Mouse (Mus musculus): Measurements from ENCODE around the gene Filip1.

The Filip1 gene

GRCm38 (mm10) chr9:79914276-79914675 is 98.4 kb downstream of the Filip1 start:
- no peak for DNase-seq (ENCODE audit: low read depth, low spot score)

DNA sequence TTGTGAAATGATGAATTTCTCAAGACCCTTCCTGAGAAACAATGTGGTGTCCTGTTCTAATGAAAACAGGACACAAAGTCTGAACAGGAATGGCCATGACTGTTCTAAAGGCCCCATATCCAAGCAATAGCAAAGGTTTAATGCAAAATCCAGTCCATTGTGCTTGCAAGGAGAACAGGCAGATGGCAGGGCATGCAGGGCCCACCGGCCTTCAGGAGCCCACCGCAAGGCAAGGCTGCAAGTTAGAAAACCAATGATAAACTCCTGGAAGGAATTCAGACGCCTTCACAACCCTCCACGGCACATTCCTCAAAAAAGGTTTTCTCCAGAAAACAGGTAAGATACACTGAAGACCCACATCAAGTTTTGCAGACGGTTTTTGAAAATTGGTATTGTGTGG is 99.7 kb downstream of the Filip1 start:
- no peak for DNase-seq (ENCODE audit: low read depth, low spot score)

DNA sequence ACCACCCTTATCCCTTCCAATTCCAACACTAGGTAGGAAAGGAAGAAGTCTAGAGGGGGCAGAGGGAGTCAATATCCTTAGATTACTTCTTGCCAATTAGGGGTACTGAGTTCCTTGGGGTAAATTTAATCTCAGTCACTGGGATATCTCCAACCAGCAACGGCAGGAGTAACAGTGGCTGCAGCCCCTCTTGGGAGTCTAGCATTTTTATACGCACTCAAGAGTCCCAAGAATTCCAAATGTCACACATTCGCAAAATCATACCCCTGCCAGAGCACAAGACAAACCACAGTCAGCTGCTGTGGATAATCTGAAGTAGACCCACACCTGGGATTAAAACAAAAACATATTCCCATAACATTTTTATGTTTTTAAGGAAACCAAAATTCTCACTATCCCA is 102.5 kb downstream of the Filip1 start:
- no peak for DNase-seq (ENCODE audit: low read depth, low spot score)

DNA sequence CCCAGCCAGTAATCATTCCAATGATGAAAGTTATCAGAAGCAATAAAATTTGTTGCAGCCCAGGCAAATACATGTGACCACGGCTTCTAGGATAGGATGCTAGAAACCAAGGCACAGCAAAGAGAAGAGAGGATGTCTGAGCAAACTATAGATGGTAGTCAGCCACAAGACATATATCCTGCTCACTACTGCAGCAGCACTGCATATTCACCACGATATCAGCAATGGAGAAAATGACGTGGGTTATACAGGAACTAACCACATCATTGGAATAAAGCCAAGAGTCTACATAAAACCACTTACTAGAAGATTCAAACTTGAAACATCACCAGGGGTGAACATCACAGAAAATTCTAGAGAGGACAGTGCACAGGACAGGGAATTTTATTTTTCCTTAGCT is 113.8 kb downstream of the Filip1 start:
- no peak for DNase-seq (ENCODE audit: low read depth, low spot score)

GRCm38 (mm10) chr9:79894665-79895064 is 118.0 kb downstream of the Filip1 start:
- no peak for DNase-seq (ENCODE audit: low read depth, low spot score)

GRCm38 (mm10) chr9:79893841-79894612 is 118.6 kb downstream of the Filip1 start:
- DNase-seq (ENCODE audit: low read depth, low spot score), result no peak

GRCm38 (mm10) chr9:79892183-79892582 is 120.5 kb downstream of the Filip1 start:
- no peak for DNase-seq (ENCODE audit: low read depth, low spot score)

DNA sequence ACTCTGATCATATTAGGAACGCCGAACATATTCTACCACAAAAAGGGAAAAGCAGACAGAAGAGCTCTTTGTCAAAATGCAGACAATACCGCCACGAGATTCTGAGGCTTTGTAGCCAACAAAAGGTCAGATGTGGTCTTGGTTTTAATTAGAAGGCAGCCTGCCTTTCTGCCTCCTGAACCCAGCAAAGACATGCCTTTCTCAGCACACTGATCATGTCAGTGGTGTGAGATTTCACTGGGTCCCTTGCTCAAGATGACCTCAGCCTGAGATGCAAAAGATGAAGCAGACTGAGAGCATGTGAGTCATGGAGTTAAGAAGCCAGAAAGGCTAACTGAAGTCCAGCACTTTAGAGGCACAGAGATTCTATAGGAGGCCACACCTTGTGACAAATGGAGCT is 122.2 kb downstream of the Filip1 start:
- DNase-seq (ENCODE audit: low read depth, low spot score), result no peak

GRCm38 (mm10) chr9:79889132-79889531 is 123.5 kb downstream of the Filip1 start:
- no peak for DNase-seq (ENCODE audit: low read depth, low spot score)

GRCm38 (mm10) chr9:79885244-79886210 is 127.1 kb downstream of the Filip1 start:
- no peak for DNase-seq (ENCODE audit: low read depth, low spot score)

DNA sequence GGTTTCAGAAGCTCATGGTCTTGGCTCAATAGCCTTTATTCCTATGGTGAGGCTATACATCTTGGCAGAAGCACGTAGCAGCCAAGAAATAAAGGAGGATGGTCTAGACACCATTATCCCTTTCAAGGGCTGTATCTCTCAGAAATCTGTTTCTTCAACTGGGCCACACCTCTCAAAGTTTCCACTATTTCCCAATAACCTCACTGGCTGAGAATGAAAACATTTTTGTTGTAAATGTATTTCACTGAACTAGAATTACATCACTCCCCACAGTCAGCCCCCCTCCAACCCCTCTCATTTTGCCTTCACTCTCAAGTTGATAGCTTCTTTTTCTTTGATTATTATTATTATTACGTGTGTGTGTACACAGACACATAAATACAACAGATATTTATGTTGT is 129.5 kb downstream of the Filip1 start:
- DNase-seq (ENCODE audit: low read depth, low spot score), result no peak

DNA sequence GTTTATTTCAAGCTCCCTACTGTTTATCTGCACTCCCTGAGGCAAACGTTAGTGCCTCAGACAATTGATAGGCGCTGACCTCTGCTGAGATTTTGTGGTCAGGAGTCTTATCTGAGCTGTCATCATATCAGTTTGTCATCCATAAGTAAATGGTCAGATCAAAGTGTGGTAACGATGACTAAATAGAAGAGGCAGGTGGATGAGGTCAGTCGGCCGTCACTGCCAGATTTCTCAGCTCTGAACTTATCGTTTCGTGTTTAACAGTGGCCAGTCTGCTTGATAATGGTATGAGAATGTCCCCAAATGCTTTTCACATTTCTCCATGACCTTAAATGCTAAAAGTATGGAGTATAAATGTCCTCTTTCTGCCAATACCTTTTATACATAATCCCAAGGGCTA is 132.6 kb downstream of the Filip1 start:
- DNase-seq (ENCODE audit: low read depth, low spot score), result no peak

- no peak for DNase-seq (ENCODE audit: low read depth, low spot score)
Observed at GRCm38 (mm10) chr9:79875522-79876131, 137.0 kb downstream of the Filip1 start.

GRCm38 (mm10) chr9:79872598-79872997 is 140.1 kb downstream of the Filip1 start:
- no peak for DNase-seq (ENCODE audit: low read depth, low spot score)

GRCm38 (mm10) chr9:79869512-79869911 is 143.1 kb downstream of the Filip1 start:
- DNase-seq (ENCODE audit: low read depth, low spot score), result no peak

- no peak for DNase-seq (ENCODE audit: low read depth, low spot score)
Observed at GRCm38 (mm10) chr9:79865998-79866397, 146.7 kb downstream of the Filip1 start.

GRCm38 (mm10) chr9:79862544-79862943 is 150.1 kb downstream of the Filip1 start:
- no peak for DNase-seq (ENCODE audit: low read depth, low spot score)

DNA sequence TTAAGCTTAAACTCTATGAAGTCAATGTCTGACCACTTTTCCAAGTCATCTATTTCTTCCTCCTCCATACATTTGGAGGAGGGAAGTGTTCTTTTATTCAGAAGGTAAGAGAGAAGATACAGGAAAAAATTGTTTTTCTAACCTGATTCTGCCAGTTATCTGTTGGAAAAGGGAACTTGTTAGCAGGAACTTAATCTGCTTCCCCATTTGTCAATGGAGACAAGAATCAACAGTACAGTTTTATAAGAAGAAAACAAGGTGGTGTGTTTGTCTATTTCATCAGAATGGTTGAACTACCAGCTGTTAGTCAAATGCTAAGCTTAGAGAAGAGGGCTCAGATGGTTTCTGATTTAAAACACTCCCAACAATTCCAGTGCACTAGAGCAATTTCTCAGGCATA is 165.6 kb downstream of the Filip1 start:
- DNase-seq (ENCODE audit: low read depth, low spot score), result no peak

DNA sequence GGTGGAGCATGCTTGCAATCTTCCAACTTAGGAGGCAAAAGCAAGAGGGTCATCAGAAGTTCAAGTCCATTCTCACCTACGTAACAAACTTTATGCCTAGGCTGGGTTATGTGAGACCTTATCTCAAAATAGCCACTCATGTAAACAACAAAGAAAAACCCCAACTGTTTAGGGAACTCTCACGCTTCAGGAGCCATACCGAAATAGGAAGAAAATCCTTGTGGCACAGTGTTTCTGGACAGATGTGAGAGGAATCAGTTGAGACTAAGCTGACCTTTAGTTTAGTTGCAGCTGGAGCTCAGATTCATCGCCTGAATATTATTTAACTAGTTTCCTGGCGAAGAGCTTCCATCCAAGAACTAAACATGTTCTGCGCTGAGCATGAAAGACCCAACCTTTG is 170.0 kb downstream of the Filip1 start:
- no peak for DNase-seq (ENCODE audit: low read depth, low spot score)

GRCm38 (mm10) chr9:79842028-79842427 is 170.6 kb downstream of the Filip1 start:
- DNase-seq (ENCODE audit: low read depth, low spot score), result no peak

GRCm38 (mm10) chr9:79831294-79831693 is 181.4 kb downstream of the Filip1 start:
- no peak for DNase-seq (ENCODE audit: low read depth, low spot score)

GRCm38 (mm10) chr9:79830874-79831273 is 181.8 kb downstream of the Filip1 start:
- no peak for DNase-seq (ENCODE audit: low read depth, low spot score)
